Mouse (Mus musculus) hindbrain, embryonic 11.5 days (tissue): ENCODE data around the gene Cdh23. TPM values are rescaled to one million over a fixed set of nuclear protein-coding genes. Genes with fewer than 3 reads are reported as not detected.

Experiments
- ATAC-seq: fragments of 200-750 bp; cut with Nextera tagmentation; 2 replicates; pipeline ENCODE4 v1.8.0; 2017; ENCODE audit warnings: mild to moderate bottlenecking, moderate TSS enrichment, moderate library complexity; ENCODE audit not compliant: low FRiP score
- DNase-seq: peaks from one replicate; pipeline ENCODE4 v3.0.0-alpha.2; 2015; ENCODE audit warnings: low spot score
- H3K27ac ChIP-seq: fragments of 300-500 bp; sonication (generic); 2 replicates; pipeline ENCODE4 v1.5.1; 2014; ENCODE audit warnings: mild to moderate bottlenecking, low read depth, low read length
- H3K27me3 ChIP-seq: fragments of 300-500 bp; sonication (generic); 2 replicates; pipeline ENCODE4 v1.6.1; 2014; ENCODE audit warnings: mild to moderate bottlenecking, low read length, moderate library complexity, mixed read lengths; ENCODE audit not compliant: control insufficient read depth, insufficient read depth
- H3K36me3 ChIP-seq: fragments of 300-500 bp; sonication (generic); 2 replicates; pipeline ENCODE4 v1.6.1; 2014; ENCODE audit warnings: mild to moderate bottlenecking, low read length, moderate library complexity, mixed read lengths; ENCODE audit not compliant: control insufficient read depth, insufficient read depth
- H3K4me1 ChIP-seq: fragments of 300-500 bp; sonication (generic); replicated peaks from 2 replicates; pipeline ENCODE4 v1.6.1; 2014; ENCODE audit warnings: low read length, mixed read lengths; ENCODE audit not compliant: control insufficient read depth, insufficient read depth
- H3K4me2 ChIP-seq: fragments of 300-500 bp; sonication (generic); replicated peaks from 2 replicates; pipeline ENCODE4 v1.6.1; 2014; ENCODE audit warnings: mild to moderate bottlenecking, low read depth, low read length
- H3K4me3 ChIP-seq: fragments of 300-500 bp; sonication (generic); 2 replicates; pipeline ENCODE4 v1.5.1; 2014; ENCODE audit warnings: low read depth, low read length
- H3K9ac ChIP-seq: fragments of 300-500 bp; sonication (generic); 2 replicates; pipeline ENCODE4 v1.6.1; 2014; ENCODE audit warnings: low read depth, low read length
- H3K9me3 ChIP-seq: fragments of 300-500 bp; sonication (generic); 2 replicates; pipeline ENCODE4 v1.6.1; 2016; ENCODE audit warnings: low read length; ENCODE audit not compliant: control insufficient read depth
- WGBS: fragments of 180-500 bp; shearing (Covaris S2); extraction: QIAGEN DNeasy Blood & Tissue Kit; methylation state at CpG from one replicate; pipeline ENCODE4 v1.1.7; 2014; 5-methylcytosine and 5-hydroxymethylcytosine counted together
- polyA plus RNA-seq: library from polyadenylated mRNA; unstranded; fragments of >200 nt; fragmentation: Nextera tagmentation; extraction: Ambion mirVana; gene quantifications from 2 replicates; pipeline ENCODE4 v1.2.1, GENCODE M21; 2014

Cdh23 gene
- polyA plus RNA-seq, 1 experiment from 2014 or later = 1.6 TPM

DNA sequence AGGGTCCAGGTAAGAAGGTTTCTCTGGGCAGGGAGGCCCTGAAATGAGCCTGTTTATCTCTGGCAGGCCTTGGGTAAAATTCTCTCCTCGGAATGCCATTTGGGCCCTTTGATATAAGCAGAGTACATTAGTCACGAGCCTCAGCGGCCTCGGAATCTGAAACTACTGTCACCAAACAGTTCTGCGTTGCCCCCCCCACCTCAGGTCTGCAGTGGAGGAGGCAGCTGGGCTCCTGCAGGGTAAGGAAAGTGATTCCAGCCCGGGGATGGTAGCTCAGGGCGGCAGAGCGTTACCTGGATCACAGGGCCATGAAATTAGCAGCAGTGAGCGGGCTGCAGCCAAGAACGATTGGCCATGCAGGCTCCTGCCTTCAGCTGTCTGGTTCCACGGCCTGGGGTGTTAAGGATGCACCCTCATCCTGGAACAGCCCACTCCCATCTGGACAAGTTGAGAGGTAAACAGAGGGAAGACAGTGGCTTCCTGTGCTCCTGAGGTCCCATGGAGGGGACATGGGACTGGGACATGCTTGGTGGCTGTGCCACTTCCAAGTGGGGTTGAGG is 41.0 kb upstream of the Cdh23 start:
- Histone ChIP-seq H3K4me3 (no peak overlapping the region), H3K9ac (no peak overlapping the region), H3K36me3 (no peaks in the 10 kb centered on the region), H3K9me3 (no peaks in the 10 kb centered on the region), H3K27ac (no peak overlapping the region), H3K4me2 (no peak overlapping the region), H3K27me3 (no peaks in the 10 kb centered on the region), H3K4me1 (no peaks in the 10 kb centered on the region; the same call in 1 of the 2 replicates)
- DNase-seq = no peak
- WGBS = 68% methylated on average over 11 of the region's 11 CpGs
- no peak for ATAC-seq

DNA sequence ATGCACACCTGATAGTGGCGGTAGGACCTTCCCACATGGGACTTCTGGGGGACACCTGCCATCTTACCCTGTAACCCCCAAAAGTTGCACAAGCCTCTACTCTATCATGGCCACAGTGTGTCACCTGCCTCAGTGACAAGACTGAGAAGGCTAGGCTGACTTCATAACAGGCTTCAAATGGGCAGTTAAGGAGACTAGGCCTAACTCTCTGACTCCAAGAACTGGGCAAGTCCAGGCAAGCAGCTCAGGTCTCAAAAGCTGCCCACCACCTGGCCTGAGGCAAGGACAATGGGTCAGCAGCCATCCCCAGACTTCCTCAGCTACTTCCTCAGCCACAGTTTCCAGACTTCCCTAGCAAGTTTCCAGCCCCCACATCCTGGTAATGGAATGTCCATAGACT is 39.4 kb upstream of the Cdh23 start:
- H3K9me3 ChIP-seq = no peaks in the 10 kb centered on the region
- WGBS = 100% methylated on average over 1 of the region's 1 CpGs
- H3K4me3 ChIP-seq = no peak overlapping the region
- no peak for DNase-seq
- H3K4me2 ChIP-seq = no peak overlapping the region
- H3K27me3 ChIP-seq = no peaks in the 10 kb centered on the region
- no peak overlapping the region for H3K9ac ChIP-seq
- H3K4me1 ChIP-seq = no peaks in the 10 kb centered on the region; the same call in 1 of the 2 replicates
- ATAC-seq = no peak
- H3K27ac ChIP-seq = no peak overlapping the region
- no peaks in the 10 kb centered on the region for H3K36me3 ChIP-seq

- WGBS = 81% methylated on average over 8 of the region's 8 CpGs
- ATAC-seq (no peak), DNase-seq (no peak)
- Histone ChIP-seq H3K4me3 (no peak overlapping the region), H3K4me2 (no peak overlapping the region), H3K36me3 (no peaks in the 10 kb centered on the region), H3K27ac (no peak overlapping the region), H3K9me3 (no peaks in the 10 kb centered on the region), H3K9ac (no peak overlapping the region), H3K27me3 (no peaks in the 10 kb centered on the region), H3K4me1 (no peaks in the 10 kb centered on the region; the same call in 1 of the 2 replicates)
These were observed 37.2 kb upstream of the Cdh23 start for GRCm38 (mm10) chr10:60733471-60733870.

DNA sequence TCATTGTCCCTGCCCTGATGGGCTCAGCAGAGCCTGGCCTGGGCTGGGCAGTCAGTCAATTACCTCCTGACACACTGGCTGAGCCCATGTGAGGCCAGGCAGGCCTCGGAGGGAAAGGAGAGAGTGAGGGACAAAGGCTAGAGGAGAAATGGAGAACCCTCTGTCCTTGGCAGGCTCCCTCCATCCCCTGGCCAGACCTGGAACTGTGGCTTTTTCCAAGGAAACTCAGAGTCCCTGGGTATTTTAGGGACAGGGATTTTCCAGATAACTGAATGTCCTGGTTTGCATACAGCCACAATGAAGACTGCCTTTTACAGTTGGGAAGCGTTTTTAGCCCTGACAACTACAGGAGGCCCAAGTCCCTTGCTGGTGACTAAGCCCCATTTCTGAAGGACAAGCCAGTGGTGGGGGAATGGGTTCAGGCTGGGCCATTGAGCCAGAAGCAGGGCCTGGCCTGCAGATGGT is 36.1 kb upstream of the Cdh23 start:
- Histone ChIP-seq H3K4me2 (no peak overlapping the region), H3K36me3 (no peaks in the 10 kb centered on the region), H3K9me3 (no peaks in the 10 kb centered on the region), H3K27me3 (no peaks in the 10 kb centered on the region), H3K9ac (no peak overlapping the region; the same call in 1 of the 2 replicates), H3K4me1 (no peaks in the 10 kb centered on the region; the same call in 1 of the 2 replicates), H3K4me3 (no peak overlapping the region), H3K27ac (peak overlapping the region; percentile 58)
- 35% methylated on average over 2 of the region's 2 CpGs for WGBS
- no peak for DNase-seq
- ATAC-seq = no peak; the same call in 1 of the 2 replicates

DNA sequence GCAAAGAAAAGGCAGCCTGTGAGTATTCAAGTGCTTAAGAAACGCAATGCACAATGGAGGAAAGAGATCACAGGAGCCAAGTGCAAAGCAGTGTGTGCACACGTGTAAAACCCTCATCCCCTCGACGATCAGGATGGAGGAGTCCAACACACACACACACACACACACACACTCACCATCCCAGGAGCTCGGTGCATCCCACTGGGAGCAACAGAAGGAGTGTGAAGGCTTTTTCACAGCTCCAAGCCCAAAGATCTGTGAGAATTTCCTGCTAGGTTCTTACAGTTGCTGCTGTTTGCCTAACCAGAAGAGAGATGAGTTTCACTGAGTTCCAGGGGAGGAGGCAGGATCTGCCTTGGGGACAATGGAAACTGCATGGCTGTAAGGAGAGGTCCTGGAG is 35.5 kb upstream of the Cdh23 start:
- H3K9ac ChIP-seq = no peak overlapping the region
- DNase-seq = no peak
- H3K4me2 ChIP-seq = no peak overlapping the region
- WGBS = 17% methylated on average over 5 of the region's 5 CpGs
- no peaks in the 10 kb centered on the region; the same call in 1 of the 2 replicates for H3K4me1 ChIP-seq
- H3K27me3 ChIP-seq = no peaks in the 10 kb centered on the region
- H3K36me3 ChIP-seq = no peaks in the 10 kb centered on the region
- no peak overlapping the region for H3K4me3 ChIP-seq
- ATAC-seq = no peak
- no peaks in the 10 kb centered on the region for H3K9me3 ChIP-seq
- peak overlapping the region; percentile 58 for H3K27ac ChIP-seq

DNA sequence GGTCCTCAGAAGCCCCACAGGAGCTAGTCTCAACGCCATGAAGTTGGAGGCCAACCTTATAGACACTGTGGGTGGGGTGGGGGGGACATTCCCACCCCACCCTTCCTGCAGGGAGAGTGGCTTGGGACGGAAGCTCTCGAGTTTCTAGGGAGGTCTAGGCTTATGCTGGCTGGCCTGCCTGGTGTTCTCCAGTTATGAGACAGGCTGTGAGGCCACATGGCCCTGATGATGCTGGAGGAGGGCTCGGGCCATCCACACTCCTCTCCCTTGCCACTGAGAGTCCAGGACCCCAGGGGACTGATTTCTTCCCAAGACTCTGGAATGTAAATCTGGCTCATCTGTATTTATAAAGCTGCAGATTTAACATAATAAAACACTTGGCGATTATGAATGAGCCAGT is 31.0 kb upstream of the Cdh23 start:
- WGBS = 25% methylated on average over 5 of the region's 5 CpGs
- Histone ChIP-seq H3K9ac (no peak overlapping the region), H3K4me3 (no peak overlapping the region), H3K36me3 (no peaks in the 10 kb centered on the region), H3K4me1 (no peaks in the 10 kb centered on the region; the same call in 1 of the 2 replicates), H3K9me3 (no peaks in the 10 kb centered on the region), H3K27me3 (no peaks in the 10 kb centered on the region), H3K4me2 (no peak overlapping the region), H3K27ac (no peak overlapping the region)
- DNase-seq (no peak), ATAC-seq (no peak)

DNA sequence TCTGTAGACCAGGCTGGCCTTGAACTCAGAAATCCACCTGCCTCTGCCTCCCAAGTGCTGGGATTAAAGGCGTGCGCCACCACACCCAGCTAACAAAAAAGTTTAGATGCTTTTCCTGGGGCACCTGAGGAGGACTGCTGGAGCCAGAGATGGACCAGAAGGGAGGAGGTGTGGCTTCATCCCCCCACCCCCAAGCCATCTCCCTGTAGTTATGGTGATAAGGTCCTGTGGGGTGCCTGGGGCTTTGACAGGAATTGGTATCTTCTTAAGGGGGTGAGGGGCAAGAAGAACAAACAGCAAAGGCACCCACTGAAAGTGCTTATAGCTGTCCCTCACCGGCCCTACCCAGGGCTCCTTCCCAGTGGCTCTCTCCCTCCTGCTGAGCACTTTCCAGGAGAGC is 30.6 kb upstream of the Cdh23 start:
- DNase-seq (no peak), ATAC-seq (no peak)
- H3K4me3 ChIP-seq = no peak overlapping the region
- no peak overlapping the region for H3K4me2 ChIP-seq
- 60% methylated on average over 3 of the region's 3 CpGs for WGBS
- no peaks in the 10 kb centered on the region for H3K36me3 ChIP-seq
- no peaks in the 10 kb centered on the region for H3K27me3 ChIP-seq
- no peaks in the 10 kb centered on the region for H3K9me3 ChIP-seq
- no peak overlapping the region for H3K9ac ChIP-seq
- H3K27ac ChIP-seq = no peak overlapping the region
- no peaks in the 10 kb centered on the region; the same call in 1 of the 2 replicates for H3K4me1 ChIP-seq

- Histone ChIP-seq H3K36me3 (no peaks in the 10 kb centered on the region), H3K4me2 (no peak overlapping the region), H3K27ac (no peak overlapping the region), H3K4me1 (no peaks in the 10 kb centered on the region), H3K27me3 (no peaks in the 10 kb centered on the region), H3K9ac (no peak overlapping the region), H3K4me3 (no peak overlapping the region), H3K9me3 (no peaks in the 10 kb centered on the region)
- DNase-seq (no peak), ATAC-seq (no peak)
- WGBS = 75% methylated on average over 6 of the region's 6 CpGs
These were observed 28.2 kb upstream of the Cdh23 start for GRCm38 (mm10) chr10:60724496-60724895.

DNA sequence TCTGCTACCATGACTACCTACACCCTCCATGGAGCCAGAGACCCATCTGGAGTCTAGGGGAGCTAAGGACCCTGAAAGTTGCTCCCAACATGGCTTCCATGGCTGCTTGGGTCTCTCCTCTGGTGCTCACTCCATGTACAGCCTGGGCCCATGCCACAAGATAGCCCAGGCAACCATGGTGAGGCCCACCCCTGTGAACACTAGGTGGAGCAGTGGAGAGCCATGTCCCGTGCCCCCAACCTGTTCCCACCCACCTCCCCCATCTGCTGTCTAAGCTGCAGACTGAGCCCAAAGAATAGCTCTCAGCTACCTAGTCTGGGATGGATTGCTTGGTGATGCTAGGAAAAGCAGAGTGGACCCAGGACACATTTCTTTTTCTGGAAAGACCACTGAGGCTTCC is 27.1 kb upstream of the Cdh23 start:
- Histone ChIP-seq H3K36me3 (0 out of 2 replicates have a peak, but pooled peaks cover 2% of the 10 kb centered on the region), H3K9me3 (no peaks in the 10 kb centered on the region), H3K4me1 (no peaks in the 10 kb centered on the region), H3K27ac (no peak overlapping the region), H3K9ac (no peak overlapping the region), H3K4me2 (no peak overlapping the region), H3K4me3 (no peak overlapping the region), H3K27me3 (no peaks in the 10 kb centered on the region)
- 56% methylated on average over 1 of the region's 1 CpGs for WGBS
- no peak for DNase-seq
- ATAC-seq = no peak
